Mouse (Mus musculus): ENCODE results near the gene St8sia1. TPM values are rescaled to one million over a fixed set of nuclear protein-coding genes. Genes with fewer than 3 reads are reported as not detected.

The St8sia1 gene
- polyA plus RNA-seq, 1 experiment from 2014 or later, result 1.1 TPM

DNA sequence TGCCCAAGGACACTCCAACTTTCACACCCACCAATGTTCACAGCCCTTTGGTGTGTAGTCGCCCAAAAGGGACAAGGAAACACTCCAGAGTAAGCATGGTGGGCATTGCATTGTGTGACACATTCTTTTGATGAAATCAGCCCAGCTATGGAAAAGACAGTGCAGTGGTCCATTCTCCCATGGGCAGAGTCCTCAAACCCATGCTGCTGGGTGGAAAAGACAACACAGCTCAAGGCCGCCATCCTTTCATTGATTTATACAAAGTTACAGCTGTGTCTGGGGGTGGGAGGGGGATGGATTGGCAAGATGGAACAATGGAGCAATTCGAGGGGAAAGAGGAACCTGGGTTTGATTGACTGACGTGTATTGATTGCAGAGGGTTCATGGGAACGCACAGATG lies 151.3 kb downstream of the St8sia1 start:
- Histone ChIP-seq H3K9me3 (ENCODE audit: control insufficient read depth, low read length) (no peaks in the 10 kb centered on the region), H3K4me2 (ENCODE audit: low read length) (no peak overlapping the region), H3K4me3 (ENCODE audit: control insufficient read depth in 1 of 2, insufficient read depth in 1 of 2, low read depth in 1 of 2, low read length in 2 of 2) (no peak overlapping the region), H3K27ac (replicated peaks in 1 of 2; ENCODE audit: control insufficient read depth in 1 of 2, insufficient read depth in 1 of 2, low read depth in 2 of 2, low read length in 2 of 2) (no peak overlapping the region), H3K4me1 (ENCODE audit: control insufficient read depth in 2 of 2, insufficient read depth in 2 of 2, low read length in 2 of 2) (0 out of 4 replicates have a peak, but pooled peaks cover 0 to 3% of the 10 kb centered on the region in 2 experiments), H3K36me3 (ENCODE audit: control insufficient read depth, insufficient read depth, low read length) (no peaks in the 10 kb centered on the region), H3K27me3 (ENCODE audit: control insufficient read depth, insufficient read depth, low read length) (no peaks in the 10 kb centered on the region), H3K9ac (ENCODE audit: low read length) (no peak overlapping the region)
- 77% methylated on average over 5 of the region's 5 CpGs for WGBS
- no peak for ATAC-seq (ENCODE audit: insufficient number of reproducible peaks, insufficient read depth, low FRiP score, low read depth)

- Histone ChIP-seq H3K27me3 (ENCODE audit: control insufficient read depth, insufficient read depth, low read length) (no peaks in the 10 kb centered on the region), H3K9me3 (ENCODE audit: control insufficient read depth, low read length) (no peaks in the 10 kb centered on the region), H3K4me1 (ENCODE audit: control insufficient read depth in 2 of 2, insufficient read depth in 2 of 2, low read length in 2 of 2) (0 out of 4 replicates have a peak, but pooled peaks cover 0 to 3% of the 10 kb centered on the region in 2 experiments), H3K4me3 (ENCODE audit: control insufficient read depth in 1 of 2, insufficient read depth in 1 of 2, low read depth in 1 of 2, low read length in 2 of 2) (no peak overlapping the region), H3K27ac (replicated peaks in 1 of 2; ENCODE audit: control insufficient read depth in 1 of 2, insufficient read depth in 1 of 2, low read depth in 2 of 2, low read length in 2 of 2) (no peak overlapping the region), H3K9ac (ENCODE audit: low read length) (no peak overlapping the region), H3K4me2 (ENCODE audit: low read length) (no peak overlapping the region), H3K36me3 (ENCODE audit: control insufficient read depth, insufficient read depth, low read length) (no peaks in the 10 kb centered on the region)
- 63% methylated on average over 6 of the region's 6 CpGs for WGBS
- ATAC-seq (ENCODE audit: insufficient number of reproducible peaks, insufficient read depth, low FRiP score, low read depth), result no peak
These were observed 154.0 kb downstream of the St8sia1 start for GRCm38 (mm10) chr6:142810239-142810638.

GRCm38 (mm10) chr6:142809373-142810098 lies 154.7 kb downstream of the St8sia1 start:
- H3K36me3 ChIP-seq (ENCODE audit: control insufficient read depth, insufficient read depth, low read length), result no peaks in the 10 kb centered on the region
- no peak for ATAC-seq (ENCODE audit: insufficient number of reproducible peaks, insufficient read depth, low FRiP score, low read depth)
- H3K27ac ChIP-seq (replicated peaks in 1 of 2; ENCODE audit: control insufficient read depth in 1 of 2, insufficient read depth in 1 of 2, low read depth in 2 of 2, low read length in 2 of 2), result no peak overlapping the region
- no peaks in the 10 kb centered on the region for H3K9me3 ChIP-seq (ENCODE audit: control insufficient read depth, low read length)
- no peak overlapping the region for H3K9ac ChIP-seq (ENCODE audit: low read length)
- H3K4me1 ChIP-seq (ENCODE audit: control insufficient read depth in 2 of 2, insufficient read depth in 2 of 2, low read length in 2 of 2), result 0 out of 4 replicates have a peak, but pooled peaks cover 0 to 3% of the 10 kb centered on the region in 2 experiments
- no peak overlapping the region for H3K4me2 ChIP-seq (ENCODE audit: low read length)
- no peaks in the 10 kb centered on the region for H3K27me3 ChIP-seq (ENCODE audit: control insufficient read depth, insufficient read depth, low read length)
- no peak overlapping the region for H3K4me3 ChIP-seq (ENCODE audit: control insufficient read depth in 1 of 2, insufficient read depth in 1 of 2, low read depth in 1 of 2, low read length in 2 of 2)
- WGBS, result 23% methylated on average over 6 of the region's 6 CpGs

GRCm38 (mm10) chr6:142806326-142806725 lies 157.9 kb downstream of the St8sia1 start:
- Histone ChIP-seq H3K4me2 (ENCODE audit: low read length) (no peak overlapping the region), H3K4me3 (ENCODE audit: control insufficient read depth in 1 of 2, insufficient read depth in 1 of 2, low read depth in 1 of 2, low read length in 2 of 2) (no peak overlapping the region), H3K4me1 (ENCODE audit: control insufficient read depth in 2 of 2, insufficient read depth in 2 of 2, low read length in 2 of 2) (no peaks in the 10 kb centered on the region), H3K27me3 (ENCODE audit: control insufficient read depth, insufficient read depth, low read length) (no peaks in the 10 kb centered on the region), H3K9me3 (ENCODE audit: control insufficient read depth, low read length) (no peaks in the 10 kb centered on the region), H3K36me3 (ENCODE audit: control insufficient read depth, insufficient read depth, low read length) (no peaks in the 10 kb centered on the region), H3K9ac (ENCODE audit: low read length) (no peak overlapping the region), H3K27ac (replicated peaks in 1 of 2; ENCODE audit: control insufficient read depth in 1 of 2, insufficient read depth in 1 of 2, low read depth in 2 of 2, low read length in 2 of 2) (no peak overlapping the region)
- no peak for ATAC-seq (ENCODE audit: insufficient number of reproducible peaks, insufficient read depth, low FRiP score, low read depth)
- WGBS, result 52% methylated on average over 4 of the region's 4 CpGs

DNA sequence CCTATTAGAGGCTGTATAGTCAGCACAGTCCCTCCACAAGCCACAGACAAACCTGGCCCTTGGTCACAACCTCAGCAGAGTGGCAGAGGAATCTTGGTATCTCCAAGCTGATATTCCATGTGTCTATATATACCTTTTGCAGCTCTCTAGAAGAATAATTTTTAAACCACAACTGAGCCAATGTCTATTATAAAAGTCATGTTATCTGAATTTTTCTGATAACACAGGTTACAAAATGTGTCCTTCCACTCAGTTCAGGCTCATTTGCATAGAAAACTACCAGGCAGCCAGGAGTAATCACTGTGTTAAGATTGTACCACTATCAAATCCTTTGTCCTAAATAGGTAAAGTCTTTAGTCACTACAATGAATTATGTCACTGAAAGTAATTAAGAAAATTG lies 159.8 kb downstream of the St8sia1 start, which contains the start of gene Sult6b2:
Gene Sult6b2 (minus strand): TSS at position 101 of the 400 bp plus-strand sequence.
- H3K9me3 ChIP-seq (ENCODE audit: control insufficient read depth, low read length), result no peaks in the 10 kb centered on the region
- ATAC-seq (ENCODE audit: insufficient number of reproducible peaks, insufficient read depth, low FRiP score, low read depth), result no peak
- no peaks in the 10 kb centered on the region for H3K4me1 ChIP-seq (ENCODE audit: control insufficient read depth in 2 of 2, insufficient read depth in 2 of 2, low read length in 2 of 2)
- no peak within 1 kb of the TSS for H3K27ac ChIP-seq (replicated peaks in 1 of 2; ENCODE audit: control insufficient read depth in 1 of 2, insufficient read depth in 1 of 2, low read depth in 2 of 2, low read length in 2 of 2)
- no peak within 1 kb of the TSS for H3K9ac ChIP-seq (ENCODE audit: low read length)
- H3K4me3 ChIP-seq (ENCODE audit: control insufficient read depth in 1 of 2, insufficient read depth in 1 of 2, low read depth in 1 of 2, low read length in 2 of 2), result no peak within 1 kb of the TSS
- no peak within 1 kb of the TSS for H3K4me2 ChIP-seq (ENCODE audit: low read length)
- no peaks in the 10 kb centered on the region for H3K36me3 ChIP-seq (ENCODE audit: control insufficient read depth, insufficient read depth, low read length)
- H3K27me3 ChIP-seq (ENCODE audit: control insufficient read depth, insufficient read depth, low read length), result no peaks in the 10 kb centered on the region

DNA sequence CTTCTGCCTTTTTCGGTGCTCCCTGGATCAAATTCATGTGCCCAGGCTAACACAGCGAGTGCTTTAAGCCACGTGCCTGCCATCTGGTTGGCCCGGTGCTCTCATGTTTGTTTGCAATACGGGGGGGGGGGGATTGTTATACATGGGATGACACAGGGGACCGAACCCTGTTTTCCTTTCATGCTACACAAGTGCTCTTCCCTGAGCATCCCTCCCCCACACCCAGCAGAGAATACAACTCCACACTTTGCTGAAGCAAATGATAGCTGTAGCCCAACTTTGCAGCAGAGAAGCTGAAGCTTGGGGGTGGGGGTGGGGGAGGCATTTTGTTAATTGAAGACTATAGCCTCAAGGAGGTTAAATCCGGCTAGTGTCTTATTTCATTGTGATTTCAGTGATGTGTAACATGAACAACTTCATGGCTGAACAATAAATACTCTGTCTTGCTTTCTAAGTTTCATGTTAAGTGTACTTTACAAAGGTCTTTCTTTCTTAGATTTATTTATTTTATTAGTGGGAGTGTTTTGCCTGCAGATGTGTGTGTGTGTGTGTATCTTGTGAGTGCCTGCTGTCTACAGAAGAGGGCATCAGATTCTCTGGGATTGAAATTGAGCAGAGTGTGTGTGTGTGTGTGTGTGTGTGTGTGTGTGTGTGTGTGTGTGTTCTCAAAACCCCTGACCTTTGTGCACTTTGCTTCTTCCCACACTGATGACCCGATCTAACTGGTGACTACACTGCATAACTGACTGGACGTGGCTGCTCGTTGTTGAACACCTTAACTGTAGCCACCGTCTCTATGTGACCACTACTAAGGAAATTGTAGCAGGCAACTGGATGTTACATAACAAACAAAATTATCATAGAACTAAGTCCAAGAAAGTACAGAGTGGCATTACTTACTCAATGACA lies 161.4 kb downstream of the St8sia1 start:
- Histone ChIP-seq H3K4me3 (ENCODE audit: control insufficient read depth in 1 of 2, insufficient read depth in 1 of 2, low read depth in 1 of 2, low read length in 2 of 2) (no peak overlapping the region), H3K4me1 (ENCODE audit: control insufficient read depth in 2 of 2, insufficient read depth in 2 of 2, low read length in 2 of 2) (no peaks in the 10 kb centered on the region), H3K27me3 (ENCODE audit: control insufficient read depth, insufficient read depth, low read length) (no peaks in the 10 kb centered on the region), H3K9ac (ENCODE audit: low read length) (no peak overlapping the region), H3K4me2 (ENCODE audit: low read length) (no peak overlapping the region), H3K27ac (replicated peaks in 1 of 2; ENCODE audit: control insufficient read depth in 1 of 2, insufficient read depth in 1 of 2, low read depth in 2 of 2, low read length in 2 of 2) (no peak overlapping the region), H3K9me3 (ENCODE audit: control insufficient read depth, low read length) (no peaks in the 10 kb centered on the region), H3K36me3 (ENCODE audit: control insufficient read depth, insufficient read depth, low read length) (no peaks in the 10 kb centered on the region)
- WGBS, result 61% methylated on average over 11 of the region's 11 CpGs
- no peak for ATAC-seq (ENCODE audit: insufficient number of reproducible peaks, insufficient read depth, low FRiP score, low read depth)

DNA sequence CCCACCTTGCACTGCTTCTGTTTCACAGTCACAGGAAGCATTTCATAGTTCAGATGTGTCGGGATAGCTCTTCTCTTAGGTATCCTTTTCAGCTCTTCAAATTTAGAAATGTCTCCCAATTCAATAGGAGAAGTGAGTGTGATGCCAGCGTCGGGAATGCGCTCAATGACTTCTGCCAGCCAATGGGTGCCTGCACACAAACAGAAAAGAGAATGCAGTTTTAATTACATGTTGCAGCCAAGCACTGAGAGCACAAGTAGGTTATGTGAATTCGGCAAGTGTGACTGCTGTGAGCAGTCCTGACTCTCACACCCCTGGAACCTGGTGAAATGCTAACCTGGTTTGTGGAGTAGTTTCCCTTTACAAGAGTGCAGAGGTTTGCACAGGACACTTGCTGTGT lies 162.6 kb downstream of the St8sia1 start:
- Histone ChIP-seq H3K4me3 (ENCODE audit: control insufficient read depth in 1 of 2, insufficient read depth in 1 of 2, low read depth in 1 of 2, low read length in 2 of 2) (no peak overlapping the region), H3K9ac (ENCODE audit: low read length) (no peak overlapping the region), H3K4me2 (ENCODE audit: low read length) (no peak overlapping the region), H3K27ac (replicated peaks in 1 of 2; ENCODE audit: control insufficient read depth in 1 of 2, insufficient read depth in 1 of 2, low read depth in 2 of 2, low read length in 2 of 2) (no peak overlapping the region), H3K9me3 (ENCODE audit: control insufficient read depth, low read length) (no peaks in the 10 kb centered on the region), H3K36me3 (ENCODE audit: control insufficient read depth, insufficient read depth, low read length) (no peaks in the 10 kb centered on the region), H3K4me1 (ENCODE audit: control insufficient read depth in 2 of 2, insufficient read depth in 2 of 2, low read length in 2 of 2) (no peaks in the 10 kb centered on the region), H3K27me3 (ENCODE audit: control insufficient read depth, insufficient read depth, low read length) (no peaks in the 10 kb centered on the region)
- ATAC-seq (ENCODE audit: insufficient number of reproducible peaks, insufficient read depth, low FRiP score, low read depth), result no peak
- WGBS, result 75% methylated on average over 5 of the region's 5 CpGs
